Mouse (Mus musculus) cortical plate, adult 2 months (tissue): Measurements from ENCODE around the gene Tpi1. TPM values are rescaled to one million over a fixed set of nuclear protein-coding genes. Genes with fewer than 3 reads are reported as not detected.
"Not testable (repeated sequence)": the region's sequence is repeated elsewhere in the genome, so short reads cannot be mapped to it uniquely, and the experiment has no call there.

Experiments
- H3K27ac ChIP-seq: fragments of 200-500 bp; 2 replicates; pipeline ENCODE4 v1.5.1; 2012; ENCODE audit warnings: low read length, control low read depth, inconsistent platforms; ENCODE audit not compliant: insufficient read depth
- H3K4me1 ChIP-seq: fragments of 200-500 bp; 2 replicates; pipeline ENCODE4 v1.6.1; 2011; ENCODE audit warnings: low read length; ENCODE audit not compliant: control insufficient read depth, insufficient read depth
- H3K4me3 ChIP-seq: fragments of 200-500 bp; 2 replicates; pipeline ENCODE4 v1.5.1; 2011; ENCODE audit warnings: mild to moderate bottlenecking, low read length, control low read depth; ENCODE audit not compliant: insufficient read depth
- CTCF ChIP-seq: fragments of 200-500 bp; IDR thresholded peaks from 2 replicates; pipeline ENCODE4 v1.5.1; 2011; ENCODE audit warnings: mild to moderate bottlenecking, control low read depth, low read length; ENCODE audit not compliant: insufficient read depth; ENCODE audit errors: extremely low read depth
- POLR2A ChIP-seq: fragments of 200-500 bp; IDR thresholded peaks from 2 replicates; pipeline ENCODE4 v1.6.1; 2011; ENCODE audit warnings: mild to moderate bottlenecking, low read length, control low read depth; ENCODE audit not compliant: insufficient read depth; ENCODE audit errors: extremely low read depth
- polyA plus RNA-seq: library from polyadenylated mRNA; depleted of rRNA; stranded (reverse); fragments of >200 nt; gene quantifications from 2 replicates; pipeline ENCODE4 v1.2.3, GENCODE M21; 2012

The Tpi1 gene
- polyA plus RNA-seq, 1 experiment, result 1,064 TPM

- Histone ChIP-seq H3K27ac (no peak overlapping the region), H3K4me3 (no peak overlapping the region), H3K4me1 (peaks cover 7% of the 10 kb centered on the region; the same call in 1 of the 2 replicates)
- no peak for TF ChIP-seq CTCF
- no peak for TF ChIP-seq POLR2A
Measured at GRCm38 (mm10) chr6:124803061-124803460, 11.0 kb downstream of the Tpi1 start.

GRCm38 (mm10) chr6:124802400-124802799 lies 11.7 kb downstream of the Tpi1 start:
- H3K27ac ChIP-seq, H3K4me1 ChIP-seq, H3K4me3 ChIP-seq: not testable (repeated sequence)

GRCm38 (mm10) chr6:124796200-124796599 lies 17.9 kb downstream of the Tpi1 start:
- H3K27ac ChIP-seq, result no peak overlapping the region
- H3K4me1 ChIP-seq, result no peaks in the 10 kb centered on the region
- no peak for TF ChIP-seq POLR2A
- TF ChIP-seq CTCF, result no peak
- no peak overlapping the region for H3K4me3 ChIP-seq

- no peak overlapping the region for H3K27ac ChIP-seq
- H3K4me3 ChIP-seq, result no peak overlapping the region
- TF ChIP-seq POLR2A (no peak), CTCF (no peak)
- no peaks in the 10 kb centered on the region for H3K4me1 ChIP-seq
Measured at GRCm38 (mm10) chr6:124795781-124796180, 18.3 kb downstream of the Tpi1 start.

- TF ChIP-seq CTCF, result no peak
- Histone ChIP-seq H3K4me3 (no peak overlapping the region), H3K4me1 (no peaks in the 10 kb centered on the region), H3K27ac (no peak overlapping the region)
Measured at GRCm38 (mm10) chr6:124791911-124792310, 22.2 kb downstream of the Tpi1 start.

GRCm38 (mm10) chr6:124790121-124790520 lies 24.0 kb downstream of the Tpi1 start:
- Histone ChIP-seq H3K4me1 (no peaks in the 10 kb centered on the region), H3K4me3 (no peak overlapping the region), H3K27ac (no peak overlapping the region)
- no peak for TF ChIP-seq POLR2A
- no peak for TF ChIP-seq CTCF

- TF ChIP-seq CTCF (no peak), POLR2A (no peak)
- Histone ChIP-seq H3K4me3 (no peak overlapping the region), H3K27ac (no peak overlapping the region), H3K4me1 (no peaks in the 10 kb centered on the region)
Measured at GRCm38 (mm10) chr6:124789519-124789918, 24.6 kb downstream of the Tpi1 start.

GRCm38 (mm10) chr6:124787722-124788121 lies 26.4 kb downstream of the Tpi1 start:
- H3K4me1 ChIP-seq, result no peaks in the 10 kb centered on the region
- TF ChIP-seq CTCF (no peak), POLR2A (no peak)
- no peak overlapping the region for H3K27ac ChIP-seq
- no peak overlapping the region for H3K4me3 ChIP-seq

- Histone ChIP-seq H3K27ac (no peak overlapping the region), H3K4me3 (no peak overlapping the region), H3K4me1 (no peaks in the 10 kb centered on the region)
- TF ChIP-seq CTCF (no peak), POLR2A (no peak)
Measured at GRCm38 (mm10) chr6:124786756-124787420, 27.2 kb downstream of the Tpi1 start.

GRCm38 (mm10) chr6:124782436-124782835 lies 31.7 kb downstream of the Tpi1 start:
- H3K27ac ChIP-seq, result no peak overlapping the region
- H3K4me1 ChIP-seq, result peaks cover 7% of the 10 kb centered on the region
- no peak overlapping the region for H3K4me3 ChIP-seq
- TF ChIP-seq CTCF, result no peak
